Mouse (Mus musculus) testis, adult 2 months (tissue): ENCODE measurements around the gene Zfp94. TPM values are rescaled to one million over a fixed set of nuclear protein-coding genes. Genes with fewer than 3 reads are reported as not detected.

Source experiments
- H3K27ac ChIP-seq: fragments of 200-500 bp; 2 replicates; pipeline ENCODE4 v1.5.1; 2012; ENCODE audit warnings: low read depth, low read length; ENCODE audit not compliant: control insufficient read depth, insufficient read depth
- H3K27me3 ChIP-seq: fragments of 200-500 bp; 2 replicates; pipeline ENCODE4 v1.6.1; 2012; ENCODE audit warnings: mild to moderate bottlenecking, low read length, moderate library complexity; ENCODE audit not compliant: control insufficient read depth, insufficient read depth
- H3K36me3 ChIP-seq: fragments of 200-500 bp; 2 replicates; pipeline ENCODE4 v1.6.1; 2012; ENCODE audit warnings: mild to moderate bottlenecking, low read length; ENCODE audit not compliant: control insufficient read depth, insufficient read depth
- H3K4me1 ChIP-seq: fragments of 200-500 bp; 2 replicates; pipeline ENCODE4 v1.6.1; 2012; ENCODE audit warnings: low read length; ENCODE audit not compliant: control insufficient read depth, insufficient read depth
- H3K4me3 ChIP-seq: fragments of 200-500 bp; 2 replicates; pipeline ENCODE4 v1.5.1; 2012; ENCODE audit warnings: low read depth, mild to moderate bottlenecking, low read length, moderate library complexity, mixed read lengths; ENCODE audit not compliant: control insufficient read depth
- CTCF ChIP-seq: fragments of 200-500 bp; IDR thresholded peaks from 2 replicates; pipeline ENCODE4 v1.5.1; 2012; ENCODE audit warnings: low read depth, mild to moderate bottlenecking, inconsistent platforms, low read length, moderate library complexity; ENCODE audit not compliant: control insufficient read depth, insufficient read depth, insufficient replicate concordance
- POLR2A ChIP-seq: fragments of 200-500 bp; IDR thresholded peaks from 2 replicates; pipeline ENCODE4 v1.6.1; 2012; ENCODE audit warnings: low read depth, mild to moderate bottlenecking, inconsistent platforms, low read length, moderate library complexity; ENCODE audit not compliant: control insufficient read depth
- polyA plus RNA-seq: library from polyadenylated mRNA; depleted of rRNA; stranded (reverse); fragments of >200 nt; gene quantifications from 2 replicates; pipeline ENCODE4 v1.2.3, GENCODE M21; 2012; rRNA removed

The Zfp94 gene
- polyA plus RNA-seq, result 10.5 and 10.8 TPM in 2 replicates

GRCm38 (mm10) chr7:24316567-24317092 lies at the start of gene Zfp94:
Zfp94 (minus strand) TSS chr7:24316666.
- Histone ChIP-seq H3K36me3 (no peaks in the 10 kb centered on the region), H3K4me1 (peaks cover 4% of the 10 kb centered on the region), H3K4me3 (peak within 1 kb of the TSS; percentile 93), H3K27ac (peak within 1 kb of the TSS; percentile 89), H3K27me3 (no peaks in the 10 kb centered on the region)
- TF ChIP-seq POLR2A (peak; percentile 85), CTCF (no peak)

- Histone ChIP-seq H3K4me1 (peaks cover 3% of the 10 kb centered on the region), H3K27ac (no peak overlapping the region), H3K36me3 (no peaks in the 10 kb centered on the region), H3K27me3 (no peaks in the 10 kb centered on the region), H3K4me3 (no peak overlapping the region; the same call in 1 of the 2 replicates)
- TF ChIP-seq CTCF (no peak), POLR2A (no peak)
Observed at GRCm38 (mm10) chr7:24365258-24366014, 49.0 kb upstream of the Zfp94 start.

GRCm38 (mm10) chr7:24364827-24365226 lies 48.4 kb upstream of the Zfp94 start:
- TF ChIP-seq POLR2A (no peak), CTCF (peak; percentile 77)
- no peaks in the 10 kb centered on the region for H3K36me3 ChIP-seq
- H3K27me3 ChIP-seq, result no peaks in the 10 kb centered on the region
- peaks cover 3% of the 10 kb centered on the region for H3K4me1 ChIP-seq
- peak overlapping the region; percentile 26; the same call in 1 of the 2 replicates for H3K4me3 ChIP-seq
- H3K27ac ChIP-seq, result no peak overlapping the region

- Histone ChIP-seq H3K27ac (no peak overlapping the region), H3K36me3 (no peaks in the 10 kb centered on the region), H3K4me3 (no peak overlapping the region), H3K27me3 (no peaks in the 10 kb centered on the region), H3K4me1 (peaks cover 3% of the 10 kb centered on the region)
- no peak for TF ChIP-seq CTCF
- no peak for TF ChIP-seq POLR2A
Observed at GRCm38 (mm10) chr7:24363228-24363627, 46.8 kb upstream of the Zfp94 start.

- no peaks in the 10 kb centered on the region for H3K27me3 ChIP-seq
Observed at GRCm38 (mm10) chr7:24361001-24361400, 44.5 kb upstream of the Zfp94 start.

GRCm38 (mm10) chr7:24359269-24359668 lies 42.8 kb upstream of the Zfp94 start:
- Histone ChIP-seq H3K4me1 (peaks cover 3% of the 10 kb centered on the region), H3K27ac (no peak overlapping the region), H3K36me3 (no peaks in the 10 kb centered on the region), H3K27me3 (no peaks in the 10 kb centered on the region), H3K4me3 (no peak overlapping the region)
- no peak for TF ChIP-seq POLR2A
- TF ChIP-seq CTCF, result 0 out of 2 replicates have a peak, but pooled peaks have one; percentile 5

More at GRCm38 (mm10) chr7:24361001-24361400, 44.5 kb upstream of the Zfp94 start:
- TF ChIP-seq POLR2A (no peak), CTCF (peak; percentile 53; the same call in 1 of the 2 replicates)
- Histone ChIP-seq H3K36me3 (no peaks in the 10 kb centered on the region), H3K4me3 (no peak overlapping the region), H3K4me1 (peaks cover 3% of the 10 kb centered on the region), H3K27ac (no peak overlapping the region)

GRCm38 (mm10) chr7:24357899-24358298 lies 41.4 kb upstream of the Zfp94 start:
- H3K36me3 ChIP-seq, result no peaks in the 10 kb centered on the region
- no peak overlapping the region for H3K4me3 ChIP-seq
- H3K27ac ChIP-seq, result no peak overlapping the region
- TF ChIP-seq POLR2A (no peak), CTCF (peak; percentile 92)
- peaks cover 3% of the 10 kb centered on the region for H3K4me1 ChIP-seq
- no peaks in the 10 kb centered on the region for H3K27me3 ChIP-seq
